Mouse (Mus musculus) liver, embryonic 13.5 days (tissue): Measurements from ENCODE around the gene 1810049J17Rik. TPM values are rescaled to one million over a fixed set of nuclear protein-coding genes. Genes with fewer than 3 reads are reported as not detected.

ENCODE experiments used
- ATAC-seq: fragments of 200-750 bp; cut with Nextera tagmentation; 2 replicates; pipeline ENCODE4 v1.8.0; 2017; ENCODE audit warnings: low read depth, mild to moderate bottlenecking, moderate number of reproducible peaks, moderate library complexity
- DNase-seq: peaks from one replicate; pipeline ENCODE4 v3.0.0; 2022
- H3K27ac ChIP-seq: fragments of 300-500 bp; sonication (generic); 2 replicates; pipeline ENCODE4 v1.5.1; 2015; ENCODE audit warnings: moderate library complexity, mild to moderate bottlenecking, inconsistent platforms
- H3K27me3 ChIP-seq: fragments of 300-500 bp; sonication (generic); 2 replicates; pipeline ENCODE4 v1.6.1; 2015; ENCODE audit warnings: mild to moderate bottlenecking, inconsistent platforms
- H3K36me3 ChIP-seq: fragments of 300-500 bp; sonication (generic); 2 replicates; pipeline ENCODE4 v1.6.1; 2015; ENCODE audit warnings: mild to moderate bottlenecking, inconsistent platforms
- H3K4me1 ChIP-seq: fragments of 300-500 bp; sonication (generic); replicated peaks from 2 replicates; pipeline ENCODE4 v1.6.1; 2015; ENCODE audit warnings: inconsistent platforms
- H3K4me2 ChIP-seq: fragments of 300-500 bp; sonication (generic); 2 replicates; pipeline ENCODE4 v1.6.1; 2015; ENCODE audit warnings: inconsistent platforms, mild to moderate bottlenecking, moderate library complexity
- H3K4me3 ChIP-seq: fragments of 300-500 bp; sonication (generic); replicated peaks from 2 replicates; pipeline ENCODE4 v1.5.1; 2015; ENCODE audit warnings: mild to moderate bottlenecking, inconsistent platforms
- H3K9ac ChIP-seq: fragments of 300-500 bp; sonication (generic); 2 replicates; pipeline ENCODE4 v1.6.1; 2015; ENCODE audit warnings: mild to moderate bottlenecking, inconsistent platforms
- H3K9me3 ChIP-seq: fragments of 300-500 bp; sonication (generic); replicated peaks from 2 replicates; pipeline ENCODE4 v1.6.1; 2016; ENCODE audit warnings: inconsistent platforms
- WGBS: fragments of 180-500 bp; shearing (Covaris S2); methylation state at CpG from one replicate; pipeline ENCODE4 v1.1.7; 2015; ENCODE audit not compliant: insufficient replicate concordance; 5-methylcytosine and 5-hydroxymethylcytosine counted together
- polyA plus RNA-seq: library from polyadenylated mRNA; unstranded; fragments of >200 nt; fragmentation: Nextera tagmentation; extraction: Ambion mirVana; gene quantifications from 2 replicates; pipeline ENCODE4 v1.2.1, GENCODE M21; 2015

The 1810049J17Rik gene
- polyA plus RNA-seq, 1 experiment from 2014 or later, result 0.29 TPM

DNA sequence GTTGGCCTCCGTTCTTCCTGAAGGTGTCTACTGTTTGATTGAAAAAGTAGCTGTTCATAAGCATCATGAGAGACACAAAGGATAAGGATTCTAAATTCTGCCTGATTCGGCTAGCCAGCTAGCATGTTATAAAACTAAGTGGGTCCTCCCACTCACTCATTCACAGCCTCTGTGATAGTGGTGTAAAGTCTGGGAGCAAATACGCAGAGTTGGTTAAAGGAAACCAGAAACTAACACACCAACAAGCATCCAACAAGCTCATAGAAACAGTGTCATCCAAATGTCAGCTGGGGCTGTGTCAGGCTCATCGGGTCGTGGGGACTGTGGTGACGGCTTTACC, 41.0 kb upstream of the 1810049J17Rik start:
- no peak for ATAC-seq

GRCm38 (mm10) chr15:12362001-12362700, 40.5 kb upstream of the 1810049J17Rik start:
- Histone ChIP-seq H3K4me1 (peaks cover 21% of the 10 kb centered on the region), H3K9me3 (no peaks in the 10 kb centered on the region), H3K36me3 (peaks cover 16% of the 10 kb centered on the region; the same call in 1 of the 2 replicates), H3K27me3 (no peaks in the 10 kb centered on the region), H3K4me3 (no peak overlapping the region), H3K9ac (no peak overlapping the region), H3K27ac (no peak overlapping the region), H3K4me2 (no peak overlapping the region)
- WGBS, result 78% methylated on average over 14 of the region's 14 CpGs
- ATAC-seq, result no peak
- DNase-seq, result no peak

More for the DNA sequence above, 41.0 kb upstream of the 1810049J17Rik start:
- no peak overlapping the region for H3K9ac ChIP-seq
- no peak overlapping the region for H3K27ac ChIP-seq
- WGBS, result 82% methylated on average over 6 of the region's 6 CpGs
- no peak overlapping the region for H3K4me2 ChIP-seq
- no peak overlapping the region for H3K4me3 ChIP-seq
- peaks cover 26% of the 10 kb centered on the region for H3K4me1 ChIP-seq
- no peak for DNase-seq
- no peaks in the 10 kb centered on the region for H3K27me3 ChIP-seq
- H3K9me3 ChIP-seq, result no peaks in the 10 kb centered on the region
- peaks cover 13% of the 10 kb centered on the region; the same call in 1 of the 2 replicates for H3K36me3 ChIP-seq

- peaks cover 20% of the 10 kb centered on the region for H3K36me3 ChIP-seq
- no peak overlapping the region for H3K4me3 ChIP-seq
- no peak for ATAC-seq
- H3K9me3 ChIP-seq, result no peaks in the 10 kb centered on the region
- no peak for DNase-seq
- no peak overlapping the region for H3K27ac ChIP-seq
- H3K27me3 ChIP-seq, result no peaks in the 10 kb centered on the region
- WGBS, result 86% methylated on average over 19 of the region's 19 CpGs
- H3K4me2 ChIP-seq, result no peak overlapping the region
- no peak overlapping the region for H3K9ac ChIP-seq
- H3K4me1 ChIP-seq, result peaks cover 6% of the 10 kb centered on the region
These were observed 39.0 kb upstream of the 1810049J17Rik start for GRCm38 (mm10) chr15:12360519-12361212.

DNA sequence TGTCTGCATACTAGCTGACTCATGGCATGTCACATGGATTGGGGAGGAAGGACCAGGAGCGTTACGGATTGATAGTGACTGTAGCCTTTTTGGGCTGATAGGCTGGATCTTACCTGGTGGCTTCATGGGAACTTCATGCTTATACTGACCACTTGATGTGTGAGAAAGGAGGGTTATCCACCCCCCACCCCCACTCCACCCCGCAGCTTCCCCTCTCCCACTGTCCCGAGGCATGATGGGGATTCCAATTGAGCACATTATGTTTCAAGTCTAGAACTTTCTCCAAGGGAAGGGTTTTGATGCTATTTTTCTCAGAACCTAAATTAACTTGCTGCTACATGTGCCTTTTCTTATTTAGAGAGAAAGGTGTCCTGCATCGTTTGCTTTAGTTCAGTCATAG, 36.7 kb upstream of the 1810049J17Rik start:
- peaks cover 43% of the 10 kb centered on the region for H3K36me3 ChIP-seq
- no peak overlapping the region for H3K4me2 ChIP-seq
- H3K4me3 ChIP-seq, result no peak overlapping the region
- 86% methylated on average over 5 of the region's 5 CpGs for WGBS
- no peaks in the 10 kb centered on the region for H3K27me3 ChIP-seq
- ATAC-seq (no peak), DNase-seq (no peak)
- H3K27ac ChIP-seq, result no peak overlapping the region
- no peak overlapping the region for H3K9ac ChIP-seq
- no peaks in the 10 kb centered on the region for H3K9me3 ChIP-seq
- H3K4me1 ChIP-seq, result no peaks in the 10 kb centered on the region

DNA sequence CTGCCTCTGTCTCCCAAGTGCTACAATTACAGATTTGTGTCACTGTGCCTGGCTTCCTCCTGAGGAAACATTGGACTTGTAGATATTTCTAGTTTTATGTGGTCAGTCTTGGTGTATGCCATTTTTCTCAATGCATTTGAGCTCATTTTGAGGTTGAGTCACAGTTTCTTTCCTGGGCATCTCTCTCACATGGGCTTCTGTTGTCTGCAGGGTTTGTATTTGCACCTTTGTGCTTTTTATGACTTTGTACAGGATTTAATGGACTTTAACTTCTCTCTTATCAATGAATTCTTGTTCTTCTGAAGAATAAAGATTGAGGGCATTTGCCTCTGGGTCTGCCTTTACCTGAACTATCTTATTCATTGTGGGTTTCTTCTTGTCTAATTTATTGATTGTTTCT, 35.8 kb upstream of the 1810049J17Rik start:
- no peak overlapping the region for H3K4me2 ChIP-seq
- H3K27ac ChIP-seq, result peak overlapping the region; percentile 15; the same call in 1 of the 2 replicates
- peaks cover 52% of the 10 kb centered on the region for H3K36me3 ChIP-seq
- no peak for ATAC-seq
- no peaks in the 10 kb centered on the region for H3K27me3 ChIP-seq
- no peak overlapping the region for H3K9ac ChIP-seq
- H3K9me3 ChIP-seq, result no peaks in the 10 kb centered on the region
- no peaks in the 10 kb centered on the region for H3K4me1 ChIP-seq
- no peak for DNase-seq
- no peak overlapping the region for H3K4me3 ChIP-seq

DNA sequence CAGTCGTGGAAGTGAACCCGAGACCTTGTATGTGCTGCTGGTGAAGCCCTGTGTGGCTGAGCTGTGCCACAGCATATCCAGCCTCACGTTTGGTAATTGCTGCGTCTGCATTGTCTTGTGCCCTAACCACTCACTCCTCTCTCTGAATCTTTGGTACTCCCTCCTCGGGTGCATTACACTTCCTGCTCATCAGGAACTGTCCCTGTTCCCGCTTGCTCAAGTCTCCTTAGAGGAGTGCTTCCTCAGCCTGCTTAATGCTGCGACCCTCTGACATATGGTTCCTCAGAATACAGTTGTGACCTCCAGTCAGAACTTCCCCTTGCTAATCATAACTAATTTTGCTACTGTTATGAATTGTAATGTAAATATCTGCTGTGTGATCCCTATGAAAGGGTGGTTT, 34.2 kb upstream of the 1810049J17Rik start:
- Histone ChIP-seq H3K4me3 (no peak overlapping the region), H3K27ac (no peak overlapping the region), H3K4me2 (no peak overlapping the region), H3K9ac (no peak overlapping the region), H3K27me3 (no peaks in the 10 kb centered on the region), H3K9me3 (no peaks in the 10 kb centered on the region), H3K36me3 (peaks cover 61% of the 10 kb centered on the region), H3K4me1 (no peaks in the 10 kb centered on the region)
- ATAC-seq, result no peak
- WGBS, result 72% methylated on average over 7 of the region's 7 CpGs
- DNase-seq, result no peak

- no peak overlapping the region for H3K4me3 ChIP-seq
- no peaks in the 10 kb centered on the region for H3K4me1 ChIP-seq
- no peaks in the 10 kb centered on the region for H3K9me3 ChIP-seq
- DNase-seq (no peak), ATAC-seq (no peak)
- no peak overlapping the region for H3K27ac ChIP-seq
- no peak overlapping the region for H3K9ac ChIP-seq
- peaks cover 62% of the 10 kb centered on the region for H3K36me3 ChIP-seq
- no peak overlapping the region for H3K4me2 ChIP-seq
- H3K27me3 ChIP-seq, result no peaks in the 10 kb centered on the region
- WGBS, result 90% methylated on average over 6 of the region's 6 CpGs
These were observed 33.6 kb upstream of the 1810049J17Rik start for GRCm38 (mm10) chr15:12355261-12355660.

DNA sequence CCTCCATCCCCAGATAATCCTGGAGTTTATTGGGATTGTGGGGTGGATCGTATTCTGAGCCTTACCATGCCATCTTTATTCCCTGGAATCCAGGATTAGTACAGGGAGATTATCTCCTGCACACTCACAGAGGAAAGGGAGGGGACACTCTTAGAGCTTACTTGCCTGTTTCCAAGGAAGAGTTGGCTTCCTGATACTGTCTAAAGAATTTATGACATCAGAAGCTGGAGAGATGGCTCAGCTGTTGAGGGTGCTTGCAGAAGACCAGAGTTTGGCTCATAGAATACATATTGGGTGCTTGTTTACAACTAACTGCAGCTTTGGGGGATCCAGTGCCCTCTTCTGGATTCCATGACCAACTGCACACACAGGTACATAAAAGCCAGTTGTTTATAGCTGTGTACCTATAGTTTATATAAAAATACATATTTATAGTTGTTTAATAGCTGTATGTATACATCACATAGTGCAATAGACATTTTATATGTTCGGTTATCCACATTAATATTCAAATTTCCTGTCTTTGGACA, 32.6 kb upstream of the 1810049J17Rik start:
- 85% methylated on average over 2 of the region's 2 CpGs for WGBS
- no peak overlapping the region for H3K4me2 ChIP-seq
- DNase-seq (no peak), ATAC-seq (peak; percentile 21; the same call in 1 of the 2 replicates)
- no peak overlapping the region for H3K27ac ChIP-seq
- no peaks in the 10 kb centered on the region for H3K9me3 ChIP-seq
- H3K27me3 ChIP-seq, result no peaks in the 10 kb centered on the region
- H3K4me1 ChIP-seq, result no peaks in the 10 kb centered on the region
- H3K9ac ChIP-seq, result no peak overlapping the region
- peaks cover 71% of the 10 kb centered on the region for H3K36me3 ChIP-seq
- H3K4me3 ChIP-seq, result no peak overlapping the region

DNA sequence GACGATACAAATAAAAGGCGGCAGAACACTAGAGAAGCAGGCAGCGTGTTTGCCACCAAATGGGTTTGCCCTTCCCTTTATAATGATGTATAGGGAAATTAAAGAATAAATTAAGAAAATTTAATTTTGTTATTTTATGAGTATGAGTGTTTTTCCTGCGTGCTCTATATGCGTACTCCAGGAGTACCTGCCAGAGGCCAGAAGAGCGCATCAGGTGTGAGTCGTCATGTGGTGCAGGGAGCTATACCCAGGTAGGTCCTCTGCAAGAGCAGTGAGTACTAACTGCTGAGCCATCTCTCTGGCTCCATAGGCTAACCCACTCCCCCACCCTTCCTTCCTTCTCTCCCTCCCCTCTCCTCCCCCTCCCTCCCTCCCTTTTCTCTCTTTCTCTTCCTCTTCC, 29.8 kb upstream of the 1810049J17Rik start:
- ATAC-seq (no peak), DNase-seq (no peak)
- H3K36me3 ChIP-seq, result peaks cover 78% of the 10 kb centered on the region
- WGBS, result 91% methylated on average over 7 of the region's 7 CpGs
- H3K4me3 ChIP-seq, result no peak overlapping the region
- peaks cover 3% of the 10 kb centered on the region; the same call in 1 of the 2 replicates for H3K4me1 ChIP-seq
- no peak overlapping the region for H3K9ac ChIP-seq
- no peak overlapping the region for H3K27ac ChIP-seq
- H3K4me2 ChIP-seq, result no peak overlapping the region
- no peaks in the 10 kb centered on the region for H3K9me3 ChIP-seq
- no peaks in the 10 kb centered on the region for H3K27me3 ChIP-seq

DNA sequence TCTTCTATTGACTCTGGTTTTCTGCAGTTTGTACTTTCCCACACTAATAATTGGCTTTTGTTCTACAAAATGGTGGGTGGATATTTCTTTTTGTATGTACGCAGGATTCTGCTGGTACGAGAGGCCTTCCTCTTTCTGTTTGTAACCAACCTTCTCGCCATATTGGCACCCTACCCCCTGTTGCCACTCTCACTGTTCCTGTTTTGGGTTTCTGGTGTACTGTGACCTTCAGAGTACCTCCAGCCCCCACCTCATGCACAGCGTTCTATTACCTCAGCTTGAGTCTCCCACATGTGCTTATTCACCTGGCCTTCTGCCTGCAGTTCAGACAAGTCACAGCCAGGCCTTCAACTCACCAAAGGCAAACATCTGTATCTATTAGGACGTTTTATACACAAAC, 28.1 kb upstream of the 1810049J17Rik start:
- peaks cover 75% of the 10 kb centered on the region for H3K36me3 ChIP-seq
- DNase-seq, result no peak
- peaks cover 3% of the 10 kb centered on the region; the same call in 1 of the 2 replicates for H3K4me1 ChIP-seq
- no peak overlapping the region for H3K27ac ChIP-seq
- WGBS, result 88% methylated on average over 5 of the region's 5 CpGs
- no peaks in the 10 kb centered on the region for H3K27me3 ChIP-seq
- no peak overlapping the region for H3K9ac ChIP-seq
- H3K4me2 ChIP-seq, result no peak overlapping the region
- ATAC-seq, result no peak
- no peak overlapping the region for H3K4me3 ChIP-seq
- no peaks in the 10 kb centered on the region for H3K9me3 ChIP-seq

DNA sequence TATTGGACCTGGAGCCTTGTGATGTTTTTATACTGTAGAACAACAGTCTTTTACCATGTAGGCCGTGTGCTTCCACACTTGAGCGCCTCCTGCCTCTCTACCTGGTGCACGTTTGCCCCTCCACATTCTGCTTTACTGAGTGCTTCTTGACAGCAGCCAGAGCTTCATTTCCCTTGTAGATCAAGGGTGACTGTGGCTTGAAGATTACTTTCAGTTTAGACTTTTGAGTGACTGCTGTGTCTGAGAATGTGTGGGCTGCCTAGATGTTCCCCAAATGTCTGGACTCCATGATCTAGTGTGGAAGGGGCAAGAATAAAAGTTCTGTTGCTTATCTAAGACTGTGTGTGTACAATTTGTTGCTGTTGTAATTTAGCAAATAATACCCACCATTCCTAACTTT, 27.3 kb upstream of the 1810049J17Rik start:
- 72% methylated on average over 3 of the region's 3 CpGs for WGBS
- Histone ChIP-seq H3K27ac (no peak overlapping the region), H3K4me1 (peaks cover 3% of the 10 kb centered on the region; the same call in 1 of the 2 replicates), H3K4me3 (no peak overlapping the region), H3K9me3 (no peaks in the 10 kb centered on the region), H3K9ac (no peak overlapping the region), H3K4me2 (no peak overlapping the region), H3K36me3 (peaks cover 75% of the 10 kb centered on the region), H3K27me3 (no peaks in the 10 kb centered on the region)
- ATAC-seq (no peak), DNase-seq (no peak)
